Mouse (Mus musculus) intestine, postnatal 0 days (tissue): Measurements from ENCODE around the gene Gm13119. TPM values are rescaled to one million over a fixed set of nuclear protein-coding genes. Genes with fewer than 3 reads are reported as not detected.

ENCODE experiments used
- ATAC-seq: fragments of 200-750 bp; cut with Nextera tagmentation; 2 replicates; pipeline ENCODE4 v1.8.0; 2017; ENCODE audit warnings: mild to moderate bottlenecking, moderate TSS enrichment, moderate library complexity
- H3K27ac ChIP-seq: fragments of 300-500 bp; sonication (generic); 2 replicates; pipeline ENCODE4 v1.5.1; 2014; ENCODE audit warnings: mild to moderate bottlenecking, low read depth, low read length, moderate library complexity
- H3K27me3 ChIP-seq: fragments of 300-500 bp; sonication (generic); replicated peaks from 2 replicates; pipeline ENCODE4 v1.6.1; 2014; ENCODE audit warnings: low read length, mixed read lengths; ENCODE audit not compliant: control insufficient read depth, insufficient read depth
- H3K36me3 ChIP-seq: fragments of 300-500 bp; sonication (generic); 2 replicates; pipeline ENCODE4 v1.6.1; 2014; ENCODE audit warnings: mild to moderate bottlenecking, moderate library complexity; ENCODE audit not compliant: control insufficient read depth, insufficient read depth
- H3K4me1 ChIP-seq: fragments of 300-500 bp; sonication (generic); replicated peaks from 2 replicates; pipeline ENCODE4 v1.6.1; 2014; ENCODE audit warnings: antibody characterized with exemption, low read length, mixed read lengths; ENCODE audit not compliant: control insufficient read depth, insufficient read depth
- H3K4me2 ChIP-seq: fragments of 300-500 bp; sonication (generic); replicated peaks from 2 replicates; pipeline ENCODE4 v1.6.1; 2014; ENCODE audit warnings: low read depth, mild to moderate bottlenecking, moderate library complexity
- H3K4me3 ChIP-seq: fragments of 300-500 bp; sonication (generic); 2 replicates; pipeline ENCODE4 v1.5.1; 2014; ENCODE audit warnings: low read depth, low read length
- H3K9ac ChIP-seq: fragments of 300-500 bp; sonication (generic); 2 replicates; pipeline ENCODE4 v1.6.1; 2014; ENCODE audit warnings: mild to moderate bottlenecking, low read depth, low read length
- H3K9me3 ChIP-seq: fragments of 300-500 bp; sonication (generic); 2 replicates; pipeline ENCODE4 v1.6.1; 2016; ENCODE audit warnings: mixed run types; ENCODE audit not compliant: control insufficient read depth
- CTCF ChIP-seq: sonication (generic); IDR thresholded peaks from 2 replicates; pipeline ENCODE4 v1.5.1; 2016; ENCODE audit warnings: low read depth, mild to moderate bottlenecking, control low read depth, antibody characterized with exemption, moderate library complexity
- WGBS: fragments of 180-500 bp; shearing (Covaris S2); extraction: QIAGEN DNeasy Blood & Tissue Kit; methylation state at CpG from one replicate; pipeline ENCODE4 v1.1.7; 2014; 5-methylcytosine and 5-hydroxymethylcytosine counted together
- polyA plus RNA-seq: library from polyadenylated mRNA; unstranded; fragments of >200 nt; fragmentation: Nextera tagmentation; extraction: Ambion mirVana; gene quantifications from 2 replicates; pipeline ENCODE4 v1.2.1, GENCODE M21; 2015

The Gm13119 gene
- polyA plus RNA-seq, 1 experiment from 2014 or later = not detected

DNA sequence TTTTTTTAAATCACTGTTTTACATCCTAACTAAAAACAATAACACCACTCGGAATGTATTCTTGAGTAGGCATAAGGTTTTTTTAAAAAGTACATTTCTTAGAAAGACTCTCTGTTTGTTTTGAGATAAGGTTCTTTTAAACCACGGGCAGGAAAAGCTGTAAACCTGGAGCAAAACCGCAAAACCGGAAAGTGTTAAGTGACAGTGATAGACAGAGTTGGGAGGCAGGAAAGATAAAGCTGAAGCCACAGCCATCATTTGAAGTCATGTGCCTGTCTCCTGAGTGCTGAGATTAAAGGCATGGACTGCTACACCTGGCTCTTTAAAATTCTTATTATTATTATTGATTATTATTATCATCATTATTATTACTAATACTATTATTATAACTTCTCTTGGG lies 45.0 kb downstream of the Gm13119 start:
- Histone ChIP-seq H3K27me3 (no peaks in the 10 kb centered on the region), H3K4me2 (no peak overlapping the region), H3K9ac (no peak overlapping the region), H3K36me3 (no peaks in the 10 kb centered on the region), H3K9me3 (no peaks in the 10 kb centered on the region), H3K27ac (no peak overlapping the region), H3K4me1 (no peaks in the 10 kb centered on the region), H3K4me3 (no peak overlapping the region)
- no peak for ATAC-seq
- TF ChIP-seq CTCF = no peak
- WGBS = 14% methylated on average over 4 of the region's 4 CpGs

DNA sequence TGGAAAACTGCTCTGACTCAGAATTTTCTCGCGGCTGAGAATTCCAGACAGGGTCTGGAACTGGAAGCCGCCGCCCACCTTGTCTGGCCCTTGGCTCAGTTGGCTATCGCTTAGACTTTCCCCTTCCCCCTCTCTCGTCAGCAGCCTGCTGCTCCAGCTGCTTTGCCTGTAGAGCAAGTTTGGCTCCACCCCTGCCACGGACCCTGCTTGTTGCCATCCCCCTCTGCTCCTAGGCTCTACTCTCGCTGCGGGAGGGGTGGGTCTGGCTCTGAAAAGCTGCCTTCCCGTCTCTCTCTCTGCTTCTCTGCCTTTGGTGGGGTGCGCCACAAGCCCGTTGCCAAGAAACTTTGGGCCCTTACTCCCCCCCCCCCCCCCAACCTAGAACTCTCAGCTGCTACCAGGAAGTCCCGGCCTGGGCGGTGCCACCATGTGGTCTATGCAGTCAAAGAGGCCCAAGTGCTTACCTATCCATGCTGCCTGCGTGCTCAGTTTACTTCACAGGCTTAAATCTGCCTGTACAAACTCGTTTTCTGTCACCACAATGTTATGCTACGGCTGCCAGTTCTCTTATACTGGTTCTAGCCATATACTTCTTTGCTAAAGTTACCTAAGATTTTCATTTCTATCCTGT lies 46.8 kb downstream of the Gm13119 start:
- Histone ChIP-seq H3K27me3 (no peaks in the 10 kb centered on the region), H3K27ac (no peak overlapping the region), H3K36me3 (no peaks in the 10 kb centered on the region), H3K9me3 (no peaks in the 10 kb centered on the region), H3K4me3 (peak overlapping the region; percentile 32), H3K9ac (no peak overlapping the region), H3K4me1 (no peaks in the 10 kb centered on the region), H3K4me2 (peak overlapping the region; percentile 69)
- WGBS = 6% methylated on average over 17 of the region's 17 CpGs
- ATAC-seq = peak; percentile 65
- TF ChIP-seq CTCF = no peak

DNA sequence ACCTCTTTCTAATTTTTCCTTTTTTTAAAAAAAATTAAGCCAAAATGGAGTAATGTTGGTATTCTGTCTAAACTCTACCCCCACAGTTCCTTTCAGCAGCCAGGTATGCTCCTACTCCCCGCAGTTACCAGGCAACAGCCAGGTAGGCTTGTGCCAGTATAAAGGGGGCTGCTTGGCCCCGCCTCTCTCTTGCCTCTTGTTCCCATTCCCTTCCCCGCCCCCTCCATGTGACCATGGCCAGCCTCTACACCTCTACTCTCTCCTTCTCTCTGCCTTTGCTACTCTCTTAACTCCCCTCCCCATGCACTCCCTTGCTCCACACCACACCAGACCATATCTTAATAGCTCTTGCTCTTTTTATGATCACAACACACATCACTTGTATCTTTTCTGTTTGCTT lies 48.5 kb downstream of the Gm13119 start:
- no peaks in the 10 kb centered on the region for H3K27me3 ChIP-seq
- H3K9ac ChIP-seq = no peak overlapping the region
- H3K4me1 ChIP-seq = no peaks in the 10 kb centered on the region
- H3K4me3 ChIP-seq = no peak overlapping the region
- no peaks in the 10 kb centered on the region for H3K36me3 ChIP-seq
- H3K9me3 ChIP-seq = no peaks in the 10 kb centered on the region
- no peak overlapping the region for H3K27ac ChIP-seq
- no peak for ATAC-seq
- WGBS = 73% methylated on average over 3 of the region's 3 CpGs
- no peak overlapping the region for H3K4me2 ChIP-seq
- no peak for TF ChIP-seq CTCF

DNA sequence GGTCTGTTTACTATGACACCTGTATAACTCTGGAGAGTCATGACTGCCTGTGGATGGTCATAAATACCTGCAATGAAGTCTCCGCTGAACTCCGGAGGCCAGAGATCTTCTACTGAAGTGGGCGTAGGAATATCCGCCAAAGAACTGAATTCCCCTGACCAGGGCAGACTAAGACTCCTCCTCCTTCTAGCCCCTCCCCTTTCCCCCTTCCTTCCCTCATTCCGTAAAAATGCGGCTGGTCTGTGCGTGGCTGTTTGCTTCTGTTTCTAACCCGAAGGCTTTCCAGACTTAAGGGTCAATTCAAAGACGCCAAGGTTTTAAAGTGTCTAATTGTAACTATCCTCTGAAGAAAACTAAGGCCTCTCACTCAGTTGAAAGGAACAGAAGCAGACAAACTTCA lies 50.5 kb downstream of the Gm13119 start, which contains the start of gene Pramef12:
Gene Pramef12 (minus strand): TSS at position 175 of the 400 bp plus-strand sequence.
- no peaks in the 10 kb centered on the region for H3K4me1 ChIP-seq
- H3K9ac ChIP-seq = no peak within 1 kb of the TSS
- H3K27me3 ChIP-seq = no peaks in the 10 kb centered on the region
- no peak within 1 kb of the TSS for H3K4me2 ChIP-seq
- H3K36me3 ChIP-seq = no peaks in the 10 kb centered on the region
- no peaks in the 10 kb centered on the region for H3K9me3 ChIP-seq
- WGBS = 70% methylated on average over 9 of the region's 9 CpGs
- no peak for TF ChIP-seq CTCF
- ATAC-seq = no peak
- no peak within 1 kb of the TSS for H3K27ac ChIP-seq
- H3K4me3 ChIP-seq = no peak within 1 kb of the TSS

Other genes starting within 250 kb of the Gm13119 start
- gene Oog3, start 195.3 kb upstream of the Gm13119 start, polyA plus RNA-seq = not detected in 2 replicates
- not detected in 2 replicates for gene Oog2, start 167.2 kb upstream of the Gm13119 start, polyA plus RNA-seq
- not detected in 2 replicates for gene C87977, start 144.6 kb upstream of the Gm13119 start, polyA plus RNA-seq
- gene Pramel5, start 77.5 kb upstream of the Gm13119 start, polyA plus RNA-seq = not detected in 2 replicates
- not detected in 2 replicates for gene Gm13128, start 27.7 kb upstream of the Gm13119 start, polyA plus RNA-seq
- gene Pramef20, start 20.0 kb downstream of the Gm13119 start, polyA plus RNA-seq = not detected in 2 replicates
- not detected in 2 replicates for gene Pramef12, start 50.5 kb downstream of the Gm13119 start, polyA plus RNA-seq
- gene 1700012P22Rik, start 80.8 kb downstream of the Gm13119 start, polyA plus RNA-seq = not detected in 2 replicates
- gene Gm9944, start 95.4 kb downstream of the Gm13119 start, polyA plus RNA-seq = not detected in 2 replicates
- gene Aadacl3, start 105.8 kb downstream of the Gm13119 start, polyA plus RNA-seq = not detected in 2 replicates
- not detected in 2 replicates for gene 9430007A20Rik, start 161.9 kb downstream of the Gm13119 start, polyA plus RNA-seq
- not detected in 2 replicates for gene Gm13124, start 207.2 kb downstream of the Gm13119 start, polyA plus RNA-seq